Mouse (Mus musculus) central nervous system, embryonic 18 days (tissue): Measurements from ENCODE around the gene 2610008E11Rik. TPM values are rescaled to one million over a fixed set of nuclear protein-coding genes. Genes with fewer than 3 reads are reported as not detected.

ENCODE experiments used
- polyA plus RNA-seq: library from polyadenylated mRNA; depleted of rRNA; stranded (reverse); fragments of >200 nt; gene quantifications from 2 replicates; pipeline ENCODE4 v1.2.3, GENCODE M21; 2012; rRNA removed

2610008E11Rik gene
- polyA plus RNA-seq: 26.8 and 29.3 TPM in 2 replicates

DNA sequence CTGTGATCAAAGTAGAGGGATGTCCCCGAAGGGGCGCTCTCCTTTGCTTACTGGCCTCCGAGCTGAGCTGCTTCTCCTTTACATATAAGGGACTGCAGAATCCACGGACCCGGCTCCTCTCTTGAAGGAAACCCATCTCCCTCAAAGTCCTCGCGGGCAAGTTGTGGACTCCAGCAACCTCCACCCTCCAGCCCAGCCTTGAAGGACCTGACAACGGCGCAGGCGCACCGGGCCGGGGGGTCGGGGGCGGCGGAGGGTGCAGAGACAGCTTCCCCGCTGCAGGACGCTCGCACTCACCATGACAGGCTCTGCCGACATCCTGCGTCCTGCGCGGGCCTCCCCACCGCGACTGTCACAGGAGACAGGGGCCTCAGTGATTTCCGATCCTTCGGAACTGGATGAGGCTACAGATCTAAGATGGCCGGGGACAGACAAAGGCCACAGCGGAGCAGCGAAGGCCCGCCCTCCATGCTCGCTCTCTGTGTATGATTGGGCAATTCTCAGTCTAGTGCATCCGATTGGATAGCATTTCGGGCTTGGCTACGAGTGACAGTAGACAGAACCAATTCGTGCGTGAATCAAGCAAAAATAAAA, at the start of gene 2610008E11Rik:
TSS of gene 2610008E11Rik (minus strand) at position 440 of the 594 bp plus-strand sequence.

DNA sequence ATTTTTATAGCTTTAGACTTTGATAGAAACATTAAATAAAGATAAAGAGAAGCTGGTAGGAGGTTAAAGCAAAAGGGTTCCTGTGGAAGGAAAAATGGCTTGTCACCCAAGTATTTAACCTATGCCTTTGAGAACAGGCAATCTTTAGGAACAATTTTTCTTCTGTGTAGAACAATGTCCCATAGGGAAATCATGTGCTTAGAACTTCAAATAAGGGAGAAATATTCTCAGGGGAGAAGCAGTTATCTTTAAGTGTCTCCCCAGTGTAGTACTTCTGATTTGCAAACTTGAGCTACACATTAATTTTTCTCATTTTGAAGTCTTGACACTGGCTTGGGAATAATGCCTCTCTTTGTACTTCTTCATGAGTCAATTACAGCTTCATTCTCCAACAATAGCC, 69.0 kb downstream of the 2610008E11Rik start, which contains the start of gene Olfr57:
TSS of gene Olfr57 (plus strand) at position 301 of the 400 bp plus-strand sequence.

Other genes with a start within 250 kb of the 2610008E11Rik start
- gene Olfr1356, start 245.4 kb downstream of the 2610008E11Rik start, polyA plus RNA-seq: not detected in 2 replicates
- gene Olfr1355, start 222.1 kb downstream of the 2610008E11Rik start, polyA plus RNA-seq: not detected in 2 replicates
- not detected in 2 replicates for gene Olfr1354, start 184.4 kb downstream of the 2610008E11Rik start, polyA plus RNA-seq
- gene Olfr8, start 147.0 kb downstream of the 2610008E11Rik start, polyA plus RNA-seq: not detected in 2 replicates
- not detected in 2 replicates for gene Olfr1353, start 134.3 kb downstream of the 2610008E11Rik start, polyA plus RNA-seq
- gene Olfr1352, start 116.5 kb downstream of the 2610008E11Rik start, polyA plus RNA-seq: not detected in 2 replicates
- gene Olfr1351, start 85.1 kb downstream of the 2610008E11Rik start, polyA plus RNA-seq: not detected in 2 replicates
- not detected in 2 replicates for gene Olfr57, start 68.9 kb downstream of the 2610008E11Rik start, polyA plus RNA-seq
- not detected in 2 replicates for gene Vmn2r80, start 51.2 kb upstream of the 2610008E11Rik start, polyA plus RNA-seq
- gene Vmn2r81, start 150.1 kb upstream of the 2610008E11Rik start, polyA plus RNA-seq: not detected in 2 replicates